Mouse (Mus musculus): ENCODE data around the gene Ptov1. TPM values are rescaled to one million over a fixed set of nuclear protein-coding genes. Genes with fewer than 3 reads are reported as not detected.

The Ptov1 gene
- polyA plus RNA-seq, 1 experiment from 2014 or later: 480 TPM

DNA sequence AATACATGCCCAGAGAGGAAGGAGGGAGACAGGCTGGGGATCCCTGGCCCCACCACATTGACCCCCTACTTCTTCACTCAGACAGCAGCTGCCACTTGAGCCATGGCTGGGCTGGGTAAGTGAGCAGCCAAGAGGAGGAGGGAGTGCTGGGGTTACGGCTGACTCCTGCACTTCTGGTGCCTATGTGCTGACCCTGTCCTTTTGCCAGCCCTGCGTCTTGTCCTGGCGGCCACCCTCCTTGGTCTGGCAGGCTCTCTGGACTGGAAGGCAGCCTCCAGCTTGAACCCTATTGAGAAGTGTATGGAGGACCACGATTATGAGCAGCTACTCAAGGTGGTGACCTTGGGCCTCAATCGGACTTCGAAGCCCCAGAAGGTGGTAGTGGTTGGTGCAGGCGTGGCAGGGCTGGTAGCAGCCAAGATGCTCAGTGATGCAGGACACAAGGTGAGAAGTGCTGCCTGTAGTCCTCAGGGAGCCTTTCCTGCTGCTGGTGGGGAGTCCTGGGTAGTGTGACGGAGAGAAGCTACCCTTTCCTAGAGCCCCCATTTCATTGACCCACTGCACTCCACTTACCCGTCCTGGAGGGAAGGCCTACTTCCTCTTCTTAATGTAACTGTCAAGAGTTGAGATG is 33.0 kb downstream of the Ptov1 start:
- Histone ChIP-seq H3K4me3 (replicated peaks; ENCODE audit: low read depth, low read length) (no peak overlapping the region), H3K27ac (replicated peaks; ENCODE audit: low read depth, low read length) (no peak overlapping the region), H3K27me3 (ENCODE audit: control insufficient read depth, insufficient read depth, low read length) (peaks cover 15% of the 10 kb centered on the region), H3K4me1 (ENCODE audit: control insufficient read depth, insufficient read depth, low read length) (peaks cover 6% of the 10 kb centered on the region; the same call in 1 of the 2 replicates), H3K9ac (replicated peaks; ENCODE audit: low read length) (no peak overlapping the region), H3K9me3 (ENCODE audit: control insufficient read depth, low read length) (no peaks in the 10 kb centered on the region), H3K36me3 (ENCODE audit: control insufficient read depth, insufficient read depth, low read length) (peaks cover 22% of the 10 kb centered on the region), H3K4me2 (ENCODE audit: low read length) (no peak overlapping the region)
- WGBS: 89% methylated on average over 9 of the region's 9 CpGs
- ATAC-seq (ENCODE audit: low FRiP score, low TSS enrichment): no peak
- DNase-seq: no peak

DNA sequence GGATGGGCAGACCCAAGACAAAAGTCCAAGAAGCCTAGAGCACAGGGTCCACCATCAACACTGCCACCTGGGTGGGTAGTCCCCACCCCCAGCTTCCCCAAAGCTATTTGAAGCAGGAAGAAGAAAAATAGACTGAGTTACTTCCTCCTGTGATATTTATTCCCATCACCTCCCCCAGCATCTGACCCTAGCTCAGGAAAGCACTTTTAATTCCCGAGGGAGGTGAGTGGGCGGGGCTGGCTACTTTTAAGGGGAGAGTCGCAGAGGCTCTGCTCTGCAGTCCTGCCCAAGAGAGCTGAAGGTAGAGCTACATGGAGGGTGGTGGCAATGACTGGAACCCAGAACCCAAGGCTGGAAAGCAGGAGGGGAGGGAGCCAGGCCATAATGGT is 33.6 kb downstream of the Ptov1 start:
- Histone ChIP-seq H3K9ac (replicated peaks; ENCODE audit: low read length) (no peak overlapping the region), H3K4me1 (ENCODE audit: control insufficient read depth, insufficient read depth, low read length) (peaks cover 6% of the 10 kb centered on the region; the same call in 1 of the 2 replicates), H3K27ac (replicated peaks; ENCODE audit: low read depth, low read length) (no peak overlapping the region), H3K36me3 (ENCODE audit: control insufficient read depth, insufficient read depth, low read length) (peaks cover 22% of the 10 kb centered on the region), H3K4me3 (replicated peaks; ENCODE audit: low read depth, low read length) (no peak overlapping the region), H3K27me3 (ENCODE audit: control insufficient read depth, insufficient read depth, low read length) (peaks cover 15% of the 10 kb centered on the region), H3K9me3 (ENCODE audit: control insufficient read depth, low read length) (no peaks in the 10 kb centered on the region), H3K4me2 (ENCODE audit: low read length) (no peak overlapping the region)
- ATAC-seq (ENCODE audit: low FRiP score, low TSS enrichment): no peak
- WGBS: 57% methylated on average over 3 of the region's 3 CpGs
- no peak for DNase-seq

DNA sequence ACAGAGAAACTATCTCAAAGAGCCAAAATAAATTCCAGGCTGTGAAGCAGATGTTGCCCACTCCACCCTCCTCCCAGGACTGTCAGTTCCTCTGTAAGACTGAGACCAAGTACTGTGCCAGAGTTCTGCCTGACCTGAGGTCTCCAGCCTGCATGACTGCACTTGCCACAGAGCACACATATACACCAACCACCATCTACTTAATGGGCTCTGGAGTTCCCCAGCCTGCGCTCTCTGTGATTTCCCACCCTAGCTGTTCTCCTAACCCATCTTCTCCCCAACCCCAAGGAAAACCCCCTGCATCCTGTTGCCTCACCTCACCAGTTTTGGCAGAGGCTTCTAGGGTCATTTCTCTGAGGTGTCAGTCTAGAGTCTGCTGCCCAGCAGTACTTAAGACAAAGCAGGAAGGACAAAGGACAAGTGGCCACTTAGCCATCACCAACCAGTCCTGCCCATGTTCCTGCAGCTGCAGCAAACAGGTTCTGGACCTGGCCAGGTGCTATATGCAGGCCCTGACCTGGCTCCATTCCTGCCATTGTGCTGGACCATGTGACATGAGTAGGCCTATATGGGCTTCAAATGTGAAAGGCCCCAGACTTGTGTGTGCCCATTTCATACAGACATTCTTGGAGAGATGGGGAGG is 34.1 kb downstream of the Ptov1 start:
- H3K27ac ChIP-seq (replicated peaks; ENCODE audit: low read depth, low read length): no peak overlapping the region
- H3K36me3 ChIP-seq (ENCODE audit: control insufficient read depth, insufficient read depth, low read length): peaks cover 23% of the 10 kb centered on the region
- peaks cover 10% of the 10 kb centered on the region for H3K27me3 ChIP-seq (ENCODE audit: control insufficient read depth, insufficient read depth, low read length)
- no peak overlapping the region for H3K4me3 ChIP-seq (replicated peaks; ENCODE audit: low read depth, low read length)
- peaks cover 6% of the 10 kb centered on the region; the same call in 1 of the 2 replicates for H3K4me1 ChIP-seq (ENCODE audit: control insufficient read depth, insufficient read depth, low read length)
- WGBS: 81% methylated on average over 1 of the region's 1 CpGs
- no peak overlapping the region for H3K9ac ChIP-seq (replicated peaks; ENCODE audit: low read length)
- ATAC-seq (ENCODE audit: low FRiP score, low TSS enrichment) (no peak), DNase-seq (no peak)
- no peak overlapping the region for H3K4me2 ChIP-seq (ENCODE audit: low read length)
- H3K9me3 ChIP-seq (ENCODE audit: control insufficient read depth, low read length): no peaks in the 10 kb centered on the region

- ATAC-seq (ENCODE audit: low FRiP score, low TSS enrichment): no peak
- H3K9me3 ChIP-seq (ENCODE audit: control insufficient read depth, low read length): no peaks in the 10 kb centered on the region
- no peak for DNase-seq
- H3K27me3 ChIP-seq (ENCODE audit: control insufficient read depth, insufficient read depth, low read length): no peaks in the 10 kb centered on the region
- no peak overlapping the region for H3K9ac ChIP-seq (replicated peaks; ENCODE audit: low read length)
- no peak overlapping the region for H3K4me3 ChIP-seq (replicated peaks; ENCODE audit: low read depth, low read length)
- no peak overlapping the region for H3K4me2 ChIP-seq (ENCODE audit: low read length)
- H3K36me3 ChIP-seq (ENCODE audit: control insufficient read depth, insufficient read depth, low read length): peaks cover 46% of the 10 kb centered on the region
- WGBS: 81% methylated on average over 4 of the region's 4 CpGs
- no peaks in the 10 kb centered on the region for H3K4me1 ChIP-seq (ENCODE audit: control insufficient read depth, insufficient read depth, low read length)
- no peak overlapping the region for H3K27ac ChIP-seq (replicated peaks; ENCODE audit: low read depth, low read length)
These were observed 36.8 kb downstream of the Ptov1 start for GRCm38 (mm10) chr7:44832763-44833162.

GRCm38 (mm10) chr7:44828706-44829105 is 40.9 kb downstream of the Ptov1 start:
- no peak overlapping the region for H3K4me2 ChIP-seq (ENCODE audit: low read length)
- no peaks in the 10 kb centered on the region for H3K9me3 ChIP-seq (ENCODE audit: control insufficient read depth, low read length)
- WGBS: 96% methylated on average over 5 of the region's 5 CpGs
- H3K36me3 ChIP-seq (ENCODE audit: control insufficient read depth, insufficient read depth, low read length): peaks cover 46% of the 10 kb centered on the region
- ATAC-seq (ENCODE audit: low FRiP score, low TSS enrichment) (no peak), DNase-seq (no peak)
- H3K27ac ChIP-seq (replicated peaks; ENCODE audit: low read depth, low read length): no peak overlapping the region
- no peak overlapping the region for H3K9ac ChIP-seq (replicated peaks; ENCODE audit: low read length)
- H3K4me3 ChIP-seq (replicated peaks; ENCODE audit: low read depth, low read length): no peak overlapping the region
- no peaks in the 10 kb centered on the region for H3K27me3 ChIP-seq (ENCODE audit: control insufficient read depth, insufficient read depth, low read length)
- no peaks in the 10 kb centered on the region for H3K4me1 ChIP-seq (ENCODE audit: control insufficient read depth, insufficient read depth, low read length)

DNA sequence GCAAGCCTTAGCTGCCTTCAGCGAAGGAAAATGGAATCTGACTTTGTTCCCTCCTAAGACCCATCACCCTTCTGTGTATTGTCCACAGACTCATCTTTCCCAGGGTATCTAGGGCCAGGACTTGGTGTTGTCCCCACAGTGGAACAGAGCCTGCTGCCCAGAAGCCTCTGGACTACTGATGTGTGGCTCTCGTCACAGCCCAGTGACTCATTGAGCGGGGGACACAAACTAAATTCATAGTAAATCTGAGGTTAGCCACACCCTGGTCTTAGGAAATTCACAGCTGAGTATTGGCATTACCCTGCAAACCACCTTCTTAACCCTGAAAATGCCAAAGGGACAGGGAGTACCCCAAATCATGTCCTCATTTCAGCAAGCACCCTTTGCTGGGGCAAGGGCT is 42.8 kb downstream of the Ptov1 start:
- no peaks in the 10 kb centered on the region for H3K4me1 ChIP-seq (ENCODE audit: control insufficient read depth, insufficient read depth, low read length)
- no peak overlapping the region for H3K4me2 ChIP-seq (ENCODE audit: low read length)
- no peaks in the 10 kb centered on the region for H3K9me3 ChIP-seq (ENCODE audit: control insufficient read depth, low read length)
- H3K27me3 ChIP-seq (ENCODE audit: control insufficient read depth, insufficient read depth, low read length): no peaks in the 10 kb centered on the region
- H3K4me3 ChIP-seq (replicated peaks; ENCODE audit: low read depth, low read length): no peak overlapping the region
- DNase-seq: no peak
- H3K9ac ChIP-seq (replicated peaks; ENCODE audit: low read length): no peak overlapping the region
- H3K36me3 ChIP-seq (ENCODE audit: control insufficient read depth, insufficient read depth, low read length): peaks cover 38% of the 10 kb centered on the region
- no peak overlapping the region for H3K27ac ChIP-seq (replicated peaks; ENCODE audit: low read depth, low read length)
- no peak for ATAC-seq (ENCODE audit: low FRiP score, low TSS enrichment)
- 85% methylated on average over 3 of the region's 3 CpGs for WGBS

GRCm38 (mm10) chr7:44824872-44825271 is 44.7 kb downstream of the Ptov1 start:
- Histone ChIP-seq H3K27me3 (ENCODE audit: control insufficient read depth, insufficient read depth, low read length) (no peaks in the 10 kb centered on the region), H3K9me3 (ENCODE audit: control insufficient read depth, low read length) (no peaks in the 10 kb centered on the region), H3K36me3 (ENCODE audit: control insufficient read depth, insufficient read depth, low read length) (peaks cover 19% of the 10 kb centered on the region), H3K4me2 (ENCODE audit: low read length) (no peak overlapping the region), H3K4me3 (replicated peaks; ENCODE audit: low read depth, low read length) (no peak overlapping the region), H3K4me1 (ENCODE audit: control insufficient read depth, insufficient read depth, low read length) (0 out of 2 replicates have a peak, but pooled peaks cover 4% of the 10 kb centered on the region), H3K9ac (replicated peaks; ENCODE audit: low read length) (no peak overlapping the region; the same call in 1 of the 2 replicates), H3K27ac (replicated peaks; ENCODE audit: low read depth, low read length) (no peak overlapping the region)
- 31% methylated on average over 3 of the region's 3 CpGs for WGBS
- ATAC-seq (ENCODE audit: low FRiP score, low TSS enrichment) (no peak), DNase-seq (peak; percentile 91)

GRCm38 (mm10) chr7:44823409-44823808 is 46.2 kb downstream of the Ptov1 start:
- Histone ChIP-seq H3K36me3 (ENCODE audit: control insufficient read depth, insufficient read depth, low read length) (peaks cover 5% of the 10 kb centered on the region), H3K4me1 (ENCODE audit: control insufficient read depth, insufficient read depth, low read length) (peaks cover 16% of the 10 kb centered on the region), H3K9me3 (ENCODE audit: control insufficient read depth, low read length) (no peaks in the 10 kb centered on the region), H3K27ac (replicated peaks; ENCODE audit: low read depth, low read length) (no peak overlapping the region), H3K9ac (replicated peaks; ENCODE audit: low read length) (no peak overlapping the region), H3K27me3 (ENCODE audit: control insufficient read depth, insufficient read depth, low read length) (no peaks in the 10 kb centered on the region), H3K4me3 (replicated peaks; ENCODE audit: low read depth, low read length) (no peak overlapping the region), H3K4me2 (ENCODE audit: low read length) (no peak overlapping the region)
- ATAC-seq (ENCODE audit: low FRiP score, low TSS enrichment) (no peak), DNase-seq (no peak)
- WGBS: 35% methylated on average over 7 of the region's 7 CpGs
